Mouse (Mus musculus): Measurements from ENCODE around the gene Trim33. TPM values are rescaled to one million over a fixed set of nuclear protein-coding genes. Genes with fewer than 3 reads are reported as not detected.

The Trim33 gene
- polyA plus RNA-seq, 1 experiment from 2014 or later, result 44.4 TPM

- no peak overlapping the region for H3K4me2 ChIP-seq
- H3K9ac ChIP-seq, result no peak overlapping the region
- WGBS, result 83% methylated on average over 11 of the region's 11 CpGs
- no peaks in the 10 kb centered on the region for H3K9me3 ChIP-seq
- H3K36me3 ChIP-seq (replicated peaks), result no peaks in the 10 kb centered on the region
- no peak overlapping the region for H3K4me3 ChIP-seq (replicated peaks)
- no peaks in the 10 kb centered on the region for H3K4me1 ChIP-seq
- ATAC-seq (ENCODE audit: low FRiP score), result no peak
- no peaks in the 10 kb centered on the region for H3K27me3 ChIP-seq
- no peak overlapping the region for H3K27ac ChIP-seq
These were observed 88.3 kb downstream of the Trim33 start for GRCm38 (mm10) chr3:103367176-103367970.

GRCm38 (mm10) chr3:103368731-103369130, 89.6 kb downstream of the Trim33 start:
- H3K4me3 ChIP-seq (replicated peaks), result no peak overlapping the region
- no peaks in the 10 kb centered on the region for H3K9me3 ChIP-seq
- no peak overlapping the region for H3K27ac ChIP-seq
- H3K4me1 ChIP-seq, result no peaks in the 10 kb centered on the region
- H3K4me2 ChIP-seq, result no peak overlapping the region
- no peak for ATAC-seq (ENCODE audit: low FRiP score)
- 88% methylated on average over 3 of the region's 3 CpGs for WGBS
- no peaks in the 10 kb centered on the region for H3K36me3 ChIP-seq (replicated peaks)
- no peak overlapping the region for H3K9ac ChIP-seq
- H3K27me3 ChIP-seq, result no peaks in the 10 kb centered on the region

GRCm38 (mm10) chr3:103374028-103374427, 94.9 kb downstream of the Trim33 start:
- no peaks in the 10 kb centered on the region for H3K36me3 ChIP-seq (replicated peaks)
- no peak overlapping the region for H3K4me3 ChIP-seq (replicated peaks)
- no peaks in the 10 kb centered on the region for H3K9me3 ChIP-seq
- H3K27me3 ChIP-seq, result no peaks in the 10 kb centered on the region
- H3K4me1 ChIP-seq, result no peaks in the 10 kb centered on the region
- ATAC-seq (ENCODE audit: low FRiP score), result no peak
- H3K27ac ChIP-seq, result no peak overlapping the region
- H3K4me2 ChIP-seq, result no peak overlapping the region
- 35% methylated on average over 8 of the region's 8 CpGs for WGBS
- H3K9ac ChIP-seq, result no peak overlapping the region

GRCm38 (mm10) chr3:103375181-103375855, 96.2 kb downstream of the Trim33 start:
- Histone ChIP-seq H3K4me2 (no peak overlapping the region), H3K4me1 (peaks cover 2% of the 10 kb centered on the region; the same call in 1 of the 2 replicates), H3K27ac (no peak overlapping the region), H3K9me3 (no peaks in the 10 kb centered on the region), H3K4me3 (replicated peaks) (no peak overlapping the region), H3K36me3 (replicated peaks) (no peaks in the 10 kb centered on the region), H3K27me3 (no peaks in the 10 kb centered on the region), H3K9ac (no peak overlapping the region)
- ATAC-seq (ENCODE audit: low FRiP score), result no peak
- 66% methylated on average over 14 of the region's 14 CpGs for WGBS

GRCm38 (mm10) chr3:103378018-103378417, 98.9 kb downstream of the Trim33 start:
- Histone ChIP-seq H3K27ac (no peak overlapping the region), H3K36me3 (replicated peaks) (no peaks in the 10 kb centered on the region), H3K9me3 (no peaks in the 10 kb centered on the region), H3K9ac (no peak overlapping the region), H3K4me2 (no peak overlapping the region), H3K4me1 (peaks cover 2% of the 10 kb centered on the region; the same call in 1 of the 2 replicates), H3K27me3 (no peaks in the 10 kb centered on the region), H3K4me3 (replicated peaks) (no peak overlapping the region)
- ATAC-seq (ENCODE audit: low FRiP score), result no peak

- no peak for ATAC-seq (ENCODE audit: low FRiP score)
- Histone ChIP-seq H3K9ac (no peak overlapping the region), H3K4me1 (peaks cover 2% of the 10 kb centered on the region; the same call in 1 of the 2 replicates), H3K36me3 (replicated peaks) (no peaks in the 10 kb centered on the region), H3K27me3 (no peaks in the 10 kb centered on the region), H3K4me3 (replicated peaks) (no peak overlapping the region), H3K4me2 (no peak overlapping the region), H3K9me3 (no peaks in the 10 kb centered on the region), H3K27ac (no peak overlapping the region)
- 57% methylated on average over 3 of the region's 3 CpGs for WGBS
These were observed 100.3 kb downstream of the Trim33 start for GRCm38 (mm10) chr3:103379371-103379770.

DNA sequence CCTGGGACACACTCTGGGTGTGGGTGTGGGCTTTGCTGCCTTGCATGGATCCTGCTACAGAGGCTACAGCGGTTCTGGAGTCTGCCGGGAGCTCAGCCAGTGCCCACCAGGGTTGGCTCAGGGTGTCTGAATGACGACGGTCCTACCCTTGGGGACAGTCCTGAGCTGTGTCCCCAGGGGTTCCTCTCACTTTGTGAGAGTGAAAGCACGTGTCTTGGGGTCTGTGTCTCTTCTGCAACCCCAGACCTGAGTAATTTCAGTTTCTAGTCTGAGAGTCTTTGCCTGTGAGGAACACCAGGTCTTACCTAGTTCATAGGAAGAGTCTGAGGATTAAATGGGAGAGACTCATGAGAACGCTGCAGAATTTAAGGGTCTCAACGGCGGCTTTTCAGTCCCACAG, 101.7 kb downstream of the Trim33 start:
- Histone ChIP-seq H3K27ac (no peak overlapping the region), H3K9ac (no peak overlapping the region), H3K36me3 (replicated peaks) (no peaks in the 10 kb centered on the region), H3K4me2 (no peak overlapping the region), H3K9me3 (no peaks in the 10 kb centered on the region), H3K4me1 (peaks cover 2% of the 10 kb centered on the region; the same call in 1 of the 2 replicates), H3K27me3 (no peaks in the 10 kb centered on the region), H3K4me3 (replicated peaks) (no peak overlapping the region)
- no peak for ATAC-seq (ENCODE audit: low FRiP score)
- 86% methylated on average over 8 of the region's 8 CpGs for WGBS

DNA sequence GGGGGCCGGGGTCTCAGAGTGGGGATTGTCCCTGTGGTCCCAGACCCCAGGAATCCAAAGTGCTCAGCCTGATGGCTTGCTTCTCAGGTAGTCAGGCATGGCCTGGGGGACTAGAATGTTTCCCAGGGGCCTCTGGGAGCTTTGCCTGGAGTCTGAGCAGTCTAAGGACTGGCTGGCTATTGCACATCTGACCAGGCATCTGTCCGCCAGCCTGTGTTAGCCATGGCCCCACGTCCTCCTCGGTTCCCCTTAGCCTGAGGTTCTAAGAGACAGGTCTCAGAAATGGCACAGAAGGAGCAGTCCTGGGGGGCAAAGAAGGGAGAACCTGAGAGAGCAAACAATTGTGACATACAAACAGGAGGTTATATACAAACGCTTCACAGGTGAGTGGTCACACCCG, 102.3 kb downstream of the Trim33 start:
- 95% methylated on average over 6 of the region's 6 CpGs for WGBS
- ATAC-seq (ENCODE audit: low FRiP score), result no peak
- Histone ChIP-seq H3K9me3 (no peaks in the 10 kb centered on the region), H3K36me3 (replicated peaks) (no peaks in the 10 kb centered on the region), H3K27me3 (no peaks in the 10 kb centered on the region), H3K4me1 (peaks cover 2% of the 10 kb centered on the region; the same call in 1 of the 2 replicates), H3K4me2 (no peak overlapping the region), H3K4me3 (replicated peaks) (no peak overlapping the region), H3K27ac (no peak overlapping the region), H3K9ac (no peak overlapping the region)

- Histone ChIP-seq H3K27ac (no peak overlapping the region), H3K36me3 (replicated peaks) (no peaks in the 10 kb centered on the region), H3K4me1 (peaks cover 2% of the 10 kb centered on the region; the same call in 1 of the 2 replicates), H3K9me3 (no peaks in the 10 kb centered on the region), H3K9ac (no peak overlapping the region), H3K27me3 (no peaks in the 10 kb centered on the region), H3K4me2 (0 out of 2 replicates have a peak overlapping the region, but pooled peaks have one; percentile 10), H3K4me3 (replicated peaks) (no peak overlapping the region)
- ATAC-seq (ENCODE audit: low FRiP score), result peak; percentile 64; the same call in 1 of the 2 replicates
- 23% methylated on average over 17 of the region's 17 CpGs for WGBS
These were observed 103.9 kb downstream of the Trim33 start for GRCm38 (mm10) chr3:103382872-103383567.

DNA sequence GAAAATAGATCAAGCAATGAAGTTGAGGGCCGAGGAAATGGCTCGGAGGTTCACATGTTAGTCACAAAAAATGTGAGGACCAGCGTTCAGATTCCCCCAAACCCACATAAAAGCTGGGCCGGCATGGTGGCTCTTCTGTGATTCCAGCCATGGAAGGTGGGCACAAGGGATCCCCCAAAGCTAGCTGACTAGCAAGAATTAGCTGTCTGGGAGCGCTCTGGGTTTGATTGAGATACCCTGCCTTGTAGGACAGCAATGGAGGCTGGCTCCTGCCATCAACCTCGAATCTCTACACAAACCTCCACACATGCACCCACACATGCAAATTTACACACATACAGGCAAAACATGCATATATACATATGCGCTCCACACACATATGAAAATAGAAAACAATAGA, 105.4 kb downstream of the Trim33 start:
- H3K27me3 ChIP-seq, result no peaks in the 10 kb centered on the region
- no peak overlapping the region for H3K4me2 ChIP-seq
- WGBS, result 88% methylated on average over 7 of the region's 7 CpGs
- no peaks in the 10 kb centered on the region for H3K36me3 ChIP-seq (replicated peaks)
- H3K4me3 ChIP-seq (replicated peaks), result no peak overlapping the region
- peaks cover 1% of the 10 kb centered on the region; the same call in 1 of the 2 replicates for H3K4me1 ChIP-seq
- H3K9ac ChIP-seq, result no peak overlapping the region
- no peaks in the 10 kb centered on the region for H3K9me3 ChIP-seq
- H3K27ac ChIP-seq, result no peak overlapping the region
- ATAC-seq (ENCODE audit: low FRiP score), result no peak

- Histone ChIP-seq H3K27ac (no peak overlapping the region), H3K36me3 (replicated peaks) (no peaks in the 10 kb centered on the region), H3K4me3 (replicated peaks) (no peak overlapping the region), H3K4me1 (no peaks in the 10 kb centered on the region), H3K9me3 (no peaks in the 10 kb centered on the region), H3K9ac (no peak overlapping the region), H3K4me2 (no peak overlapping the region), H3K27me3 (no peaks in the 10 kb centered on the region)
- ATAC-seq (ENCODE audit: low FRiP score), result no peak
- WGBS, result 84% methylated on average over 5 of the region's 5 CpGs
These were observed 105.9 kb downstream of the Trim33 start for GRCm38 (mm10) chr3:103384949-103385348.
